Mouse (Mus musculus): ENCODE results near the gene Gm28372.

GRCm38 (mm10) chr2:130425112-130425511, 20.1 kb downstream of the Gm28372 start:
- TF ChIP-seq POLR2A (IDR thresholded peaks at IDR 0.05; ENCODE audit: low read depth, low read length) (no peak), CTCF (IDR thresholded peaks at IDR 0.05; ENCODE audit: borderline replicate concordance, insufficient read depth, low read length) (no peak)

Measured in embryonic fibroblast, embryonic 13.5 days (primary cell).